Mouse (Mus musculus): ENCODE measurements around the gene Gcc2.
"Not testable (repeated sequence)": the region's sequence is repeated elsewhere in the genome, so short reads cannot be mapped to it uniquely, and the experiment has no call there.

DNA sequence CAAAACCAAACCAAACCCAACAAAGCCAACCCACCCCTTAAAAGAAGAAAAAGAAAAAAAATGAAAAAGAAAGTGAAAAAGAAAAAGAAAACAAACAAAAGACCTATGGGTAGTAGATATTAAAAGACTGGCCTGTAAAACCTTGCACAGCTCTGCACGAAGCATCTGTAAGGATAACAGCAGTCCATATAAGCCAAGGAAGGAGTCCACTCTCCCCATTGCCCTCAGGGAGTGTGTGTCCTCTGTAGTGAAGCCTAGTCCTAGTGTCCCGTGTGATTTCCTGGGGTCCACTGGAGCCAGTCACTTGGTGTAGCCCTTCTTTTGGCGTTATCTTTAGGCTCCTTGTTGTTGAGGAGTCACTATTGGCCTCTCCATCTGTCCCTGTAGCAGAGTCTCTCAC, 25.3 kb upstream of the Gcc2 start:
- not testable (repeated sequence) for TF ChIP-seq ZC3H11A (IDR thresholded peaks at IDR 0.05; ENCODE audit: low read depth, low read length); CTCF (conservative IDR thresholded peaks at IDR 0.05 in 1 of 2, IDR thresholded peaks at IDR 0.05 in 1 of 2; ENCODE audit: low read depth in 2 of 2, low read length in 2 of 2); BHLHE40 (IDR thresholded peaks at IDR 0.05; ENCODE audit: low read depth, low read length); POLR2A (IDR thresholded peaks at IDR 0.05; ENCODE audit: low read depth, low read length); ZNF384 (IDR thresholded peaks at IDR 0.05; ENCODE audit: low read depth, low read length); USF1 (IDR thresholded peaks at IDR 0.05; ENCODE audit: low read depth, low read length); HCFC1 (IDR thresholded peaks at IDR 0.05; ENCODE audit: low read depth, low read length); NELFE (IDR thresholded peaks at IDR 0.05; ENCODE audit: low read depth, low read length); MAZ (IDR thresholded peaks at IDR 0.05; ENCODE audit: low read depth, low read length); MXI1 (IDR thresholded peaks at IDR 0.05; ENCODE audit: low read depth, low read length); POLR2AphosphoS2 (IDR thresholded peaks at IDR 0.05; ENCODE audit: low read depth, low read length); E2F4 (IDR thresholded peaks at IDR 0.05; ENCODE audit: insufficient replicate concordance, low read depth, low read length); SMC3 (IDR thresholded peaks at IDR 0.05; ENCODE audit: low read depth, low read length); TCF12 (IDR thresholded peaks at IDR 0.05; ENCODE audit: low read depth, low read length)
